Mouse (Mus musculus): ENCODE measurements around the gene Pex11b.
"Not testable (repeated sequence)": the region's sequence is repeated elsewhere in the genome, so short reads cannot be mapped to it uniquely, and the experiment has no call there.

Pex11b gene

GRCm38 (mm10) chr3:96675171-96675570 lies 40.0 kb downstream of the Pex11b start:
- DNase-seq (ENCODE audit: low spot score): no peak

GRCm38 (mm10) chr3:96675690-96676089 lies 40.5 kb downstream of the Pex11b start:
- DNase-seq (ENCODE audit: low spot score): no peak

GRCm38 (mm10) chr3:96678456-96678855 lies 43.3 kb downstream of the Pex11b start:
- no peak for DNase-seq (ENCODE audit: low spot score)

- DNase-seq (ENCODE audit: low spot score): peak; percentile 61
These were observed 44.0 kb downstream of the Pex11b start for GRCm38 (mm10) chr3:96679159-96679674.

GRCm38 (mm10) chr3:96680269-96680956 lies 45.2 kb downstream of the Pex11b start:
- no peak for DNase-seq (ENCODE audit: low spot score)

- DNase-seq (ENCODE audit: low spot score): no peak
These were observed 48.3 kb downstream of the Pex11b start for GRCm38 (mm10) chr3:96683496-96683895.

- DNase-seq (ENCODE audit: low spot score): no peak
These were observed 49.1 kb downstream of the Pex11b start for GRCm38 (mm10) chr3:96684151-96684821.

- no peak for DNase-seq (ENCODE audit: low spot score)
These were observed 49.6 kb downstream of the Pex11b start for GRCm38 (mm10) chr3:96684822-96685156.

- DNase-seq (ENCODE audit: low spot score): not testable (repeated sequence)
These were observed 50.9 kb downstream of the Pex11b start for GRCm38 (mm10) chr3:96686057-96686456.

- DNase-seq (ENCODE audit: low spot score): no peak
These were observed 53.7 kb downstream of the Pex11b start for GRCm38 (mm10) chr3:96688854-96689253.

GRCm38 (mm10) chr3:96690298-96690697 lies 55.1 kb downstream of the Pex11b start:
- no peak for DNase-seq (ENCODE audit: low spot score)

GRCm38 (mm10) chr3:96692506-96692905 lies 57.3 kb downstream of the Pex11b start:
- peak; percentile 28 for DNase-seq (ENCODE audit: low spot score)

- DNase-seq (ENCODE audit: low spot score): no peak
These were observed 58.4 kb downstream of the Pex11b start for GRCm38 (mm10) chr3:96693579-96693978.

Data from MN1 (cell line).